Mouse (Mus musculus) thymus, adult 2 months (tissue): ENCODE data around the gene Gm49358. TPM values are rescaled to one million over a fixed set of nuclear protein-coding genes. Genes with fewer than 3 reads are reported as not detected.

Experiments used
- DNase-seq: peaks from one replicate; pipeline ENCODE4 v3.0.0; 2021
- H3K27ac ChIP-seq: fragments of 200-500 bp; 2 replicates; pipeline ENCODE4 v1.5.1; 2012; ENCODE audit warnings: low read length, control low read depth; ENCODE audit not compliant: control insufficient read depth, insufficient read depth
- H3K27me3 ChIP-seq: fragments of 200-500 bp; 2 replicates; pipeline ENCODE4 v1.6.1; 2012; ENCODE audit warnings: mild to moderate bottlenecking, low read length, moderate library complexity, mixed read lengths; ENCODE audit not compliant: control insufficient read depth, insufficient read depth
- H3K36me3 ChIP-seq: fragments of 200-500 bp; 2 replicates; pipeline ENCODE4 v1.6.1; 2012; ENCODE audit warnings: mild to moderate bottlenecking, low read length, moderate library complexity; ENCODE audit not compliant: control insufficient read depth, insufficient read depth
- H3K4me1 ChIP-seq: fragments of 200-500 bp; replicated peaks from 2 replicates; pipeline ENCODE4 v1.6.1; 2012; ENCODE audit warnings: low read length; ENCODE audit not compliant: control insufficient read depth, insufficient read depth
- H3K4me3 ChIP-seq: fragments of 200-500 bp; 2 replicates; pipeline ENCODE4 v1.5.1; 2012; ENCODE audit warnings: mild to moderate bottlenecking, low read length, control low read depth, moderate library complexity; ENCODE audit not compliant: control insufficient read depth, insufficient read depth
- CTCF ChIP-seq: fragments of 200-500 bp; IDR thresholded peaks from 2 replicates; pipeline ENCODE4 v1.5.1; 2012; ENCODE audit warnings: mild to moderate bottlenecking, control low read depth, low read length, moderate library complexity, borderline replicate concordance; ENCODE audit not compliant: control insufficient read depth, poor library complexity, insufficient read depth; ENCODE audit errors: extremely low read depth
- POLR2A ChIP-seq: fragments of 200-500 bp; IDR thresholded peaks from 2 replicates; pipeline ENCODE4 v1.6.1; 2012; ENCODE audit warnings: mild to moderate bottlenecking, low read length, control low read depth, moderate library complexity; ENCODE audit not compliant: control insufficient read depth, poor library complexity, insufficient read depth; ENCODE audit errors: extremely low read depth
- WGBS: fragments of 180-500 bp; shearing (Covaris S2); methylation state at CpG from one replicate; pipeline ENCODE4 v1.1.7; 2018; 5-methylcytosine and 5-hydroxymethylcytosine counted together
- polyA plus RNA-seq: library from polyadenylated mRNA; depleted of rRNA; stranded (reverse); fragments of >200 nt; gene quantifications from 2 replicates; pipeline ENCODE4 v1.2.3, GENCODE M21; 2012; rRNA removed

Gene Gm49358
- polyA plus RNA-seq, 1 experiment = not detected

- H3K27ac ChIP-seq = no peak overlapping the region
- TF ChIP-seq CTCF = no peak
- no peaks in the 10 kb centered on the region for H3K36me3 ChIP-seq
- 87% methylated on average over 5 of the region's 5 CpGs for WGBS
- no peak overlapping the region for H3K4me3 ChIP-seq
- H3K4me1 ChIP-seq = 0 out of 2 replicates have a peak, but pooled peaks cover 2% of the 10 kb centered on the region
- DNase-seq = no peak
- 0 out of 2 replicates have a peak, but pooled peaks cover 3% of the 10 kb centered on the region for H3K27me3 ChIP-seq
Observed at GRCm38 (mm10) chr10:86880071-86880806, 116.5 kb downstream of the Gm49358 start.

DNA sequence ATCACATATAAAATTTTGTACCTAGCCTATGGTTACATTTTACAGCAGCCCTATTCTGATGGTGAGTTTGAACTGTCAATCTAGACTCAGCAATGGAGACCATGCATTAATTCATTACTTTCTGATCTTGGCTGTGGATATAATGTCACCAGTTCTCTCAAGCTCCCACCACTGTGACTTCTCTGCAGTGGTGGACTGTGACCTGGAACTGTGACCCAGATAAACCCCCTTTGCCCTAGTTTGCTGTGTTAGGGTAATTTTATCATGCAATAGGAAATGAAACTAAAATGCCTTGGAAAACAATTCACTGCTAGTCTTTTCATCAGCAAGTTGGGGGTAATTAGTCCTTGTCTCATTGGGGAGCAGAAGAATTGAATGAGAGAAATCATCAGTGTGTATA, 117.7 kb downstream of the Gm49358 start:
- TF ChIP-seq CTCF (no peak), POLR2A (no peak)
- no peak for DNase-seq
- H3K4me3 ChIP-seq = no peak overlapping the region
- no peak overlapping the region for H3K27ac ChIP-seq
- H3K4me1 ChIP-seq = 0 out of 2 replicates have a peak, but pooled peaks cover 2% of the 10 kb centered on the region
- H3K27me3 ChIP-seq = 0 out of 2 replicates have a peak, but pooled peaks cover 3% of the 10 kb centered on the region
- H3K36me3 ChIP-seq = no peaks in the 10 kb centered on the region

Other genes starting within 250 kb of the Gm49358 start
- gene Hsp90b1, start 58.5 kb upstream of the Gm49358 start, polyA plus RNA-seq = 34.6 and 38.1 TPM in 2 replicates
- 0.93 and 1.0 TPM in 2 replicates for gene Ttc41, start 58.2 kb upstream of the Gm49358 start, polyA plus RNA-seq
- gene Nt5dc3, start 15.0 kb downstream of the Gm49358 start, polyA plus RNA-seq = 6.7 and 7.5 TPM in 2 replicates
- gene Stab2, start 244.1 kb downstream of the Gm49358 start, polyA plus RNA-seq = 7.2 and 8.5 TPM in 2 replicates